Mouse (Mus musculus): ENCODE data around the gene Adgrd1. TPM values are rescaled to one million over a fixed set of nuclear protein-coding genes. Genes with fewer than 3 reads are reported as not detected.

Adgrd1 gene
- polyA plus RNA-seq (2014; fragmentation: Nextera tagmentation; extraction: Ambion mirVana): not detected in 2 replicates

GRCm38 (mm10) chr5:129096511-129096910 lies at the start of gene Adgrd1:
Gene Adgrd1 (plus strand): TSS chr5:129096750.
- no peak within 1 kb of the TSS for H3K4me2 ChIP-seq (ENCODE audit: low read depth, severe bottlenecking)
- no peaks in the 10 kb centered on the region for H3K9me3 ChIP-seq (ENCODE audit: control insufficient read depth, low read length)
- no peaks in the 10 kb centered on the region for H3K4me1 ChIP-seq (ENCODE audit: control insufficient read depth, insufficient read depth, low read length)
- ATAC-seq (ENCODE audit: insufficient number of reproducible peaks, low FRiP score, low TSS enrichment, low read depth): no peak
- H3K36me3 ChIP-seq (ENCODE audit: control insufficient read depth, insufficient read depth, low read length): no peaks in the 10 kb centered on the region
- H3K4me3 ChIP-seq (ENCODE audit: low read depth, low read length): no peak within 1 kb of the TSS
- H3K9ac ChIP-seq (ENCODE audit: low read length): no peak within 1 kb of the TSS
- H3K27me3 ChIP-seq (ENCODE audit: control insufficient read depth, insufficient read depth, low read length): no peaks in the 10 kb centered on the region
- 50% methylated on average over 6 of the region's 6 CpGs for WGBS
- no peak for DNase-seq (ENCODE audit: low spot score)
- H3K27ac ChIP-seq (replicated peaks; ENCODE audit: low read depth, low read length): no peak within 1 kb of the TSS

GRCm38 (mm10) chr5:129049372-129049771 lies 47.2 kb upstream of the Adgrd1 start:
- 80% methylated on average over 9 of the region's 9 CpGs for WGBS
- no peaks in the 10 kb centered on the region for H3K36me3 ChIP-seq (ENCODE audit: control insufficient read depth, insufficient read depth, low read length)
- no peak overlapping the region for H3K4me3 ChIP-seq (ENCODE audit: low read depth, low read length)
- ATAC-seq (ENCODE audit: insufficient number of reproducible peaks, low FRiP score, low TSS enrichment, low read depth) (no peak), DNase-seq (ENCODE audit: low spot score) (peak; percentile 58)
- no peak overlapping the region for H3K4me2 ChIP-seq (ENCODE audit: low read depth, severe bottlenecking)
- H3K9me3 ChIP-seq (ENCODE audit: control insufficient read depth, low read length): no peaks in the 10 kb centered on the region
- no peak overlapping the region for H3K9ac ChIP-seq (ENCODE audit: low read length)
- H3K27me3 ChIP-seq (ENCODE audit: control insufficient read depth, insufficient read depth, low read length): no peaks in the 10 kb centered on the region
- no peaks in the 10 kb centered on the region for H3K4me1 ChIP-seq (ENCODE audit: control insufficient read depth, insufficient read depth, low read length)
- no peak overlapping the region for H3K27ac ChIP-seq (replicated peaks; ENCODE audit: low read depth, low read length)

GRCm38 (mm10) chr5:129051910-129052309 lies 44.6 kb upstream of the Adgrd1 start:
- Histone ChIP-seq H3K4me2 (ENCODE audit: low read depth, severe bottlenecking) (no peak overlapping the region), H3K36me3 (ENCODE audit: control insufficient read depth, insufficient read depth, low read length) (no peaks in the 10 kb centered on the region), H3K9ac (ENCODE audit: low read length) (no peak overlapping the region), H3K9me3 (ENCODE audit: control insufficient read depth, low read length) (no peaks in the 10 kb centered on the region), H3K27ac (replicated peaks; ENCODE audit: low read depth, low read length) (no peak overlapping the region), H3K27me3 (ENCODE audit: control insufficient read depth, insufficient read depth, low read length) (no peaks in the 10 kb centered on the region; the same call in 1 of the 2 replicates), H3K4me1 (ENCODE audit: control insufficient read depth, insufficient read depth, low read length) (no peaks in the 10 kb centered on the region), H3K4me3 (ENCODE audit: low read depth, low read length) (no peak overlapping the region)
- 82% methylated on average over 3 of the region's 3 CpGs for WGBS
- DNase-seq (ENCODE audit: low spot score) (no peak), ATAC-seq (ENCODE audit: insufficient number of reproducible peaks, low FRiP score, low TSS enrichment, low read depth) (no peak)

DNA sequence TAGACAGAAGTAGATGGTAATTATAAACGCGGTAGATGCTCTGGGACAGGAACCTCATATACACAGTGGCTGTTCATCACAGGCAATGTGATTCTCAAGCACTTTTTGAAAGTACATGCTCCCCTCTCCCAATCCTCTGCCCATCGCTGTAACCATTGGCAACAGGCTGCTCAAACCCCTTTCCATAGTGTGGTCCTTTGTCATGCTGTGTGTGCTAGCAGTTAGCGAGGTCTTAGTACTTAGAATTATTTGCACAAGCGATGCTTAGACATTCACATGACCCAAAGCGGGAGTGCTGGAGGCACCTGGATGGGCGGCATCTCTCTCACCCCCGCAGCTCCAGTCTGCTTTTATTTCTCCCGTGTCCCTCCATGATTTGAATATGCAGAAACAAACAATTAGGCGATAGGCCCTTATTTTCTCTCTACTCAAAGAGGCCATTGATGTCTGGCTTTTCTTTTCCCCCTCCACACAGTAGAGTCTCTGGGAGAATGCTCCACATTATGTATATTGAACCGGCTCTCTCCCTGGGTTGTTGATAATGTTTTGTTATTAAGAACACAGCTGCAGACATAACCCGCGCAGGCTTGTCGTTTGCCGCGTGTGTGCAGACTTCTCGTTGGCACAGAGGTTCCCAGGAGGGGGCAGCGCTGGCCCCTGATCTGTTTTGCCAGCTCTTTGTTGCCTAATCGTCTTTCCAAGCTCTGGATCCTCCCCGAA lies 43.8 kb upstream of the Adgrd1 start:
- WGBS: 48% methylated on average over 20 of the region's 20 CpGs
- ATAC-seq (ENCODE audit: insufficient number of reproducible peaks, low FRiP score, low TSS enrichment, low read depth): no peak
- DNase-seq (ENCODE audit: low spot score): peak; percentile 25
- Histone ChIP-seq H3K9ac (ENCODE audit: low read length) (no peak overlapping the region), H3K4me2 (ENCODE audit: low read depth, severe bottlenecking) (no peak overlapping the region), H3K36me3 (ENCODE audit: control insufficient read depth, insufficient read depth, low read length) (no peaks in the 10 kb centered on the region), H3K27me3 (ENCODE audit: control insufficient read depth, insufficient read depth, low read length) (no peaks in the 10 kb centered on the region; the same call in 1 of the 2 replicates), H3K4me3 (ENCODE audit: low read depth, low read length) (no peak overlapping the region), H3K4me1 (ENCODE audit: control insufficient read depth, insufficient read depth, low read length) (no peaks in the 10 kb centered on the region), H3K27ac (replicated peaks; ENCODE audit: low read depth, low read length) (no peak overlapping the region), H3K9me3 (ENCODE audit: control insufficient read depth, low read length) (no peaks in the 10 kb centered on the region)

DNA sequence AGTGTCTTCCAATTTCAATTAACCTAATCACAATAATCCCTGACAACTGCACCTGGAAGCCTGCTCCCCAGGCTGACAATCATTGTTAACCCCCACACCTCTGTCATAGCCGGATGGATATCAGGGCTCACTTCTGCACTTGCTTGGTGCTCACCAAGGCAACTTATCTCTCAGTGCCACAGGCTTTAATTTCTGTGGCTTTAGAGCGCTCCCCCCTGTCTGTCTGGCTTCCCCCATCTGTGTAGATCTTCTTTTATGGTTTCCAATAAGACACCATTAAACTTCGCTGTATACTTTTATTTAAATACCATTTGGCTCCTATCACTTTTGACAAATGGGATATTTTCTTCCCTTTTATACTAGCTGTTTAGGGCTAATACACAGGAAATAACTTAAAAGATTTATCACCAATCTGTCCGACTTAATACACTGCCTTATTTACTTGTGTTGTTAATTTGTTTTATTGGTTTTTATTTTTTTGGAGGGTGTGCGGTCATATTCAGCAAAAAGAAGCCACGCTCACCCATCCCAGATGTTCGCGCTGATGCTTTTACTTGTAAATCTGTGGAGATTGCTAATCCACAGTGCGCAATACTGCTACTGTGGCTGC lies 41.8 kb upstream of the Adgrd1 start:
- H3K9me3 ChIP-seq (ENCODE audit: control insufficient read depth, low read length): no peaks in the 10 kb centered on the region
- no peaks in the 10 kb centered on the region for H3K36me3 ChIP-seq (ENCODE audit: control insufficient read depth, insufficient read depth, low read length)
- H3K27me3 ChIP-seq (ENCODE audit: control insufficient read depth, insufficient read depth, low read length): no peaks in the 10 kb centered on the region; the same call in 1 of the 2 replicates
- no peak overlapping the region for H3K27ac ChIP-seq (replicated peaks; ENCODE audit: low read depth, low read length)
- 73% methylated on average over 9 of the region's 9 CpGs for WGBS
- H3K9ac ChIP-seq (ENCODE audit: low read length): no peak overlapping the region
- no peak overlapping the region for H3K4me3 ChIP-seq (ENCODE audit: low read depth, low read length)
- no peak overlapping the region for H3K4me2 ChIP-seq (ENCODE audit: low read depth, severe bottlenecking)
- no peak for DNase-seq (ENCODE audit: low spot score)
- ATAC-seq (ENCODE audit: insufficient number of reproducible peaks, low FRiP score, low TSS enrichment, low read depth): no peak
- H3K4me1 ChIP-seq (ENCODE audit: control insufficient read depth, insufficient read depth, low read length): no peaks in the 10 kb centered on the region

DNA sequence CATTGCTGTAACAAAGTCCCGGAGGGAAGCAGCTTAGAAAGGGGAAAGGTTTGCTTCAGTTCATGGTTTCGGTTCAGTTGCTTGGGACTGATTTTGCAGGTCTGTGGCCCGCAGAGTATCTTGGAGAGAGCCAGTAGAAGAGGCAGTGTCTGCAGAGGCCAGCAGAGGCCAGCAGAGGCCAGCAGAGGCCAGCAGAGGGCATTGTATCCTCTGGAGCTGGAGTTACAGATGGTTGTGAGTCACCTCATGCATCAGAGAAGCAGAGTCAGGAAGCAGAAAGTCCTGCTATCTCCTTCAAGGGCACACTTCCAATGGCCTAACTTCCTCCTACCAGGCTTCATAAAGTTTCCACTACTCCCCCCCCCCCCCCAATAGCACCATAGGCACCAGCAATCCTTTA lies 37.4 kb upstream of the Adgrd1 start:
- no peak for DNase-seq (ENCODE audit: low spot score)
- no peak overlapping the region for H3K9ac ChIP-seq (ENCODE audit: low read length)
- WGBS: 88% methylated on average over 3 of the region's 3 CpGs
- no peak overlapping the region for H3K4me2 ChIP-seq (ENCODE audit: low read depth, severe bottlenecking)
- no peak for ATAC-seq (ENCODE audit: insufficient number of reproducible peaks, low FRiP score, low TSS enrichment, low read depth)
- no peaks in the 10 kb centered on the region for H3K36me3 ChIP-seq (ENCODE audit: control insufficient read depth, insufficient read depth, low read length)
- no peak overlapping the region for H3K27ac ChIP-seq (replicated peaks; ENCODE audit: low read depth, low read length)
- H3K4me3 ChIP-seq (ENCODE audit: low read depth, low read length): no peak overlapping the region
- no peaks in the 10 kb centered on the region for H3K9me3 ChIP-seq (ENCODE audit: control insufficient read depth, low read length)
- no peaks in the 10 kb centered on the region; the same call in 1 of the 2 replicates for H3K27me3 ChIP-seq (ENCODE audit: control insufficient read depth, insufficient read depth, low read length)
- H3K4me1 ChIP-seq (ENCODE audit: control insufficient read depth, insufficient read depth, low read length): peaks cover 4% of the 10 kb centered on the region

DNA sequence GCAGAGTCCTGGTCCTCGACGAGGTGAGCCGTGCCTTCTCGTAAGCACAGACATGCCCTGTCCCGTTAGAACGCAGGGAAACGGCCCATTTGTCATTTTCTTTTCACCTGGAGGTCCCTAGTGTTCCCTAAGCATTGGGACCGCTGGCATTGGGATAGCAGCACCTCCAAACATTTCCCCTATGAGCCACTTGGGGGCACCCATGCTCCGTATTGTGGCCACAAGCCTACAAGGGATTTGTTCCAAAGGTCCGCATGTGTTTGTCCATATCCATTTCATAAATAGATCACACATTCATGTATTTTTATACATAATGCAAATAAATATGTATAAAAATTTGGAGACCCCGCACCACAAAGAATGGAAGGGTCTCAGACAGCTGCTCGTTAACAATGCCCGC lies 35.0 kb upstream of the Adgrd1 start:
- H3K4me1 ChIP-seq (ENCODE audit: control insufficient read depth, insufficient read depth, low read length): peaks cover 4% of the 10 kb centered on the region
- no peak overlapping the region for H3K4me3 ChIP-seq (ENCODE audit: low read depth, low read length)
- no peaks in the 10 kb centered on the region for H3K9me3 ChIP-seq (ENCODE audit: control insufficient read depth, low read length)
- H3K27me3 ChIP-seq (ENCODE audit: control insufficient read depth, insufficient read depth, low read length): no peaks in the 10 kb centered on the region
- no peak overlapping the region for H3K4me2 ChIP-seq (ENCODE audit: low read depth, severe bottlenecking)
- no peak for ATAC-seq (ENCODE audit: insufficient number of reproducible peaks, low FRiP score, low TSS enrichment, low read depth)
- no peak overlapping the region for H3K9ac ChIP-seq (ENCODE audit: low read length)
- DNase-seq (ENCODE audit: low spot score): peak; percentile 79
- no peaks in the 10 kb centered on the region for H3K36me3 ChIP-seq (ENCODE audit: control insufficient read depth, insufficient read depth, low read length)
- 20% methylated on average over 13 of the region's 13 CpGs for WGBS
- H3K27ac ChIP-seq (replicated peaks; ENCODE audit: low read depth, low read length): no peak overlapping the region

GRCm38 (mm10) chr5:129063037-129063791 lies 33.3 kb upstream of the Adgrd1 start:
- H3K27ac ChIP-seq (replicated peaks; ENCODE audit: low read depth, low read length): no peak overlapping the region
- H3K9ac ChIP-seq (ENCODE audit: low read length): no peak overlapping the region
- DNase-seq (ENCODE audit: low spot score): peak; percentile 86

More at GRCm38 (mm10) chr5:129063037-129063791, 33.3 kb upstream of the Adgrd1 start:
- H3K4me1 ChIP-seq (ENCODE audit: control insufficient read depth, insufficient read depth, low read length): peaks cover 4% of the 10 kb centered on the region
- H3K27me3 ChIP-seq (ENCODE audit: control insufficient read depth, insufficient read depth, low read length): no peaks in the 10 kb centered on the region
- peak; percentile 65; the same call in 1 of the 2 replicates for ATAC-seq (ENCODE audit: insufficient number of reproducible peaks, low FRiP score, low TSS enrichment, low read depth)
- H3K4me2 ChIP-seq (ENCODE audit: low read depth, severe bottlenecking): peak overlapping the region; percentile 37; the same call in 1 of the 2 replicates
- no peaks in the 10 kb centered on the region for H3K36me3 ChIP-seq (ENCODE audit: control insufficient read depth, insufficient read depth, low read length)
- no peaks in the 10 kb centered on the region for H3K9me3 ChIP-seq (ENCODE audit: control insufficient read depth, low read length)
- no peak overlapping the region; the same call in 1 of the 2 replicates for H3K4me3 ChIP-seq (ENCODE audit: low read depth, low read length)
- 11% methylated on average over 21 of the region's 21 CpGs for WGBS
